Mouse (Mus musculus): Measurements from ENCODE around the gene Erg28.

The Erg28 gene

DNA sequence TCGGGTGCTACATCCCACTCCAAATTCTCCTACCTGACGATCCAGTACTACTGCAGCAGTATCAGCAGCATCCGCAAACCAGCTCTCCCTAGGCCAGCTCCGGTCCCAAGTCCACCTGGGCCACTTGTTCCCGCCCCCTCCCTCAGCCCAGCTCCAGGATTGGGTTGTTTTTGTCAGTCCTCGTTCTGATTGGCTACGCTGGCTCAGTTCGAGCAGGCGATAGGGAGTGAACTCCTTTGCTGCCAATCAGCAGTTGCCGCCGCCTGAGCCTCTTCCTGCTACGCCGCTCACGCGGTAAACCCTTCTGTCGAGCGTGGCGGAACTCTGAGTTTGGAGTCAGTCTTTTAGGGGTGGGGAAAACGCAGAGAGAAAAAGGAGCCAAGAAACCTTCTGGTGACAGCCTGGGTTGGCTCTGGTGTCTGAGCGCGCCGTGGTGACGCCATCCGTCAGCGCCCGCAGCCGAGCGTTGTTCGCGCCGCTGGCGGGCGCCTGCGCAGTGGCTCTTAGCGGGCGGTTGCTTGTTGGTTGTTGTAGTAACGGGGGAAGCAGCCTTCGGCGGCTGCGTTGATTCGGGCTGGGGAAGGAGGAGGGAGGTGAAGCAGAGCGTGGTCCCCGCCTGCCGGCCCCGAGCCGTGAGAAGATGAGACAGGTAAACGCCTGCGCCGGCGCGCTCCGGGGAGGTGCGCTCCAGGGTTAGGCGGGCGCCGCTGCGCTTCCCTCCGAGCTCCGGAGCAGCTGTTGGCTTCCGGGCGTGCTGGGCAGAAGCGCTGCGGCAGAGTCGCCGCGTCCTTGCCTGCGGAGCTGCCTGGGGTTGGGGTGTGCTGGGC is at the start of gene Erg28, which contains the start of gene Ttll5:
TSS of gene Erg28 (minus strand) at position 113 of the 827 bp plus-strand sequence.
TSS of gene Ttll5 (plus strand) at position 222 of the 827 bp plus-strand sequence.
- peak; percentile 93 to 95 for DNase-seq (ENCODE audit: low spot score in 2 of 2)

DNA sequence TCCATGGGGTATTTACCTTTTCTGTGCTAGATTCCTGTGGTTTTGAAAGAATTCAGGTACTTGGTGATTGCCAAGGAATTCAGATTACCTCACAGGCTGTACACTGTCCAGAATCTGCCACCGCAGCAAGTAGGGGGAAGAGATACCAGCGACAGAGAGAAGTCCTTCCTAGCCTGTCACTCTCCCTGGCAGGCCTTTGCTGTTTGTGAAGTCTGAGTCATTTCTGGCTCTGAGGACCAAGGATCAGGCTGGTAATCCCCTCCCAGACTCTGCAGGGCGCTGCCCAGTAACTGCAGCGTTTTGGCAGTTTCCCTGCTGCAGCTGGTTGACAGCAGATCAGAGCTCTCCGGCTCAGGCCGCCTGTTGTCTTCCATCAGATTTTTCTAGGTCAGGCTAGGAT is 45.1 kb upstream of the Erg28 start:
- DNase-seq (ENCODE audit: low spot score in 2 of 2), result peak in 1 of 2 experiments; percentile 19

- no peak for DNase-seq (ENCODE audit: low spot score in 2 of 2)
Measured at GRCm38 (mm10) chr12:85867125-85867524, 42.8 kb upstream of the Erg28 start.

GRCm38 (mm10) chr12:85866624-85867023 is 42.3 kb upstream of the Erg28 start:
- no peak for DNase-seq (ENCODE audit: low spot score in 2 of 2)

- no peak for DNase-seq (ENCODE audit: low spot score in 2 of 2)
Measured at GRCm38 (mm10) chr12:85865526-85865925, 41.2 kb upstream of the Erg28 start.

- DNase-seq (ENCODE audit: low spot score in 2 of 2), result no peak
Measured at GRCm38 (mm10) chr12:85862514-85862913, 38.2 kb upstream of the Erg28 start.

- no peak for DNase-seq (ENCODE audit: low spot score in 2 of 2)
Measured at GRCm38 (mm10) chr12:85859511-85860189, 35.3 kb upstream of the Erg28 start.

DNA sequence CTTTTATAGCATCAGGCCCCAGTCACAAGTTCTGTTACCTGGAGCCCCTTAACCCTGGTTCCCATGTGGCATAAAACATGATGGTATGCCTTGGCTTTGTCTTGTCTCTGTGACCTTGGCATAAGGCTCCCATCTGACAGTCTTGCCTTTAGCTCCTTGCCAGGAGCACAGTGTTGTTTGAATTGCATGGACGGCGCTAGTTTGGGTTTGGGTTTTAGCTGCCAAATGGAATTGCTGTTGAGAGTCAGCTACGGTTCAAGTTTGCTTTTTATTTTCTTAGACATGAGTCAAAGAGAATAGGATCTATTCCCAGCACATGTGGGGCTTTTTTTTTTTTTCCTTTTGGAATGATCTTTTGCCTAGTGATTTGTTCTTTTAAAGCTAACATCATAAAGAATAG is 34.8 kb upstream of the Erg28 start:
- DNase-seq (ENCODE audit: low spot score in 2 of 2), result no peak

GRCm38 (mm10) chr12:85857300-85857699 is 33.0 kb upstream of the Erg28 start:
- DNase-seq (ENCODE audit: low spot score in 2 of 2), result no peak

DNA sequence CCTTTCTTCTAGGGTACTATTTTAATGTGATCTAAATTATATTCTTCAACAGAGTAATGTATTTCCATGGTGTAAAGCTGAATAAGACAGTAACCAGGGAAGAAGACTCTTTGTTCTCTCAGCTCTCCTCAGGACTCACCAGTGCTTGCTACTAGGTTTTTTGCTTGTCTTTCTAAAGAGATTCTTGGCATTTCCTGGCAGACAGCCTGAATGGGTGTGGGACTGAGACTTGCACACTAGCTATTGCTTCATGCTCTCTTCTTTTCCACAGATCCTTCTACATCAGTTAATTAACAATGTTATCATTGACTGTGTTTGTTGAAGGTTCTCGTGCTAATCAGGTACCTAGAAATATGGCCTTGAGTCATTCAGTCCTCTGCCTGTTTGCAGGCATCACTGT is 29.9 kb upstream of the Erg28 start:
- no peak for DNase-seq (ENCODE audit: low spot score in 2 of 2)

GRCm38 (mm10) chr12:85853836-85854235 is 29.5 kb upstream of the Erg28 start:
- DNase-seq (ENCODE audit: low spot score in 2 of 2), result no peak

- DNase-seq (ENCODE audit: low spot score in 2 of 2), result no peak
Measured at GRCm38 (mm10) chr12:85850661-85851060, 26.3 kb upstream of the Erg28 start.

- DNase-seq (ENCODE audit: low spot score in 2 of 2), result peak in 1 of 2 experiments; percentile 23
Measured at GRCm38 (mm10) chr12:85848164-85848958, 24.0 kb upstream of the Erg28 start.

DNA sequence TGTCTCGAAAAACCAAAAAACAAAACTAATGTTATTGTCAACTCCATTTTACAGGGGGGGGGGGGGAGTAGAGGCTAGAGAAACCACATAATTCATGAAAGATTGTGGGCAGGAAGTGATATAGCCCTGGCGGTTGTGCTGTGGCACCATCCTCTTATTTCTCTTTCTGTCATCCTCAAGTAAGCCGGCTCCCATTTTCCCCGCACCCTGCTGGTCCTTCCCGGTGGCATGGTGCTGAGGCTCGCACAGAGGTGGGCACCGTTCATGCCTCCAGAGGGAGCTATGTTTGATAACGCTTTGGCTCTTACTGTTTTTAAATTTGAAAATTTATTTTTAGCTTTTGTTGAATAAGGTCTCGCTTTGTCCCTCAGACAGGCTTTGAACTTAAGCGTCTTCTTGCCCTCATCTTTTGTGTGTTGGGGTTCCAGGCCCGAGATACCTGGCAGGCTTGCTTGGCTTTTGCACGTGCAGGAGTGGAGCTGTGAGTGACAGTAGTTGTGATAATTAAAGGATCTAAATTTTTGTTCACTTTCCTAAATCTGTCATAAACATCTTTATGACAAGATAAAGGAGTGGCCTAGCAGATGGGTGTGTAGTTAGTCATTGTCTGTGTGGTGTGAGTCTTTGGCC is 15.1 kb upstream of the Erg28 start:
- no peak for DNase-seq (ENCODE audit: low spot score in 2 of 2)

DNA sequence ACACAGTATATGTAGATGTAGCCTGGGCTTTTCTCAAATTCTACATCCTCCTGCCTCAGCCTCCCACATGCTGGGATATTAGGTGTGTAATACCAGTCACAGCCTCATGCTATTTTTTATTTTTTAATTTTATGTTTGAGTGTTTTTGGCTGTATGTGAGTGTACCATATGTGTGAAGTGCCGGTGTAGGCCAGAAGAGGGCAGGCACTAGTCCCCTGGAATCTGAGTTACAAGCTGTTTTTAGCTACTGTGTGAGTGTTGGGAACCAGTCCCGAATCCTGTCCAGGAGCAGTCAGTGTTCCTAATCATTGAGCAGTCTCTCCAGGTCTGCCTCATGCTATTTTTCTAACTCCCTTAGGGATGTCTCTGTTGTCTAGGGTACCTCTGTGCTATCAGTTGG is 13.4 kb upstream of the Erg28 start:
- DNase-seq (ENCODE audit: low spot score in 2 of 2), result no peak

GRCm38 (mm10) chr12:85834543-85834942 is 10.2 kb upstream of the Erg28 start:
- DNase-seq (ENCODE audit: low spot score in 2 of 2), result no peak

- no peak for DNase-seq (ENCODE audit: low spot score in 2 of 2)
Measured at GRCm38 (mm10) chr12:85830691-85831090, 6.3 kb upstream of the Erg28 start.

DNA sequence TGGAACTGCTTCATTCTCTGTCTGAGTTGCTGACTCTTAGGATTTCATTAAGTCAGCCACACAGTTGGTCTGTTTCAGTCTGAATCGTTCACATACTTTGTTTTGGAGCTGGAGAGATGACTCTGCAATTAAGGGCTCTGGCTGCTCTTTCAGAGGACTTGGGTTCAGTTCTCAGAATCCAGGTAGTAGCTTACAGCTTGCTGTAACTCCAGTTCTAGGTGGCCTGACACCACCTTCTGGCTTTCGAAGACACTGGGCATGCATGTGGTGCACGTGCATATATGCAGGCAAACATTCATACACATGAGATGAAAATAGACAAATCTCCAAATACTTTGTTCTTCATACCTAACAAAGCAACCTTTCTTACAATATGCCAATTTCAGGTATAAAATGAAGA is 5.5 kb upstream of the Erg28 start:
- no peak for DNase-seq (ENCODE audit: low spot score in 2 of 2)

GRCm38 (mm10) chr12:85828856-85829255 is 4.5 kb upstream of the Erg28 start:
- DNase-seq (ENCODE audit: low spot score in 2 of 2), result no peak

- DNase-seq (ENCODE audit: low spot score in 2 of 2), result no peak
Measured at GRCm38 (mm10) chr12:85825822-85826221, 1.5 kb upstream of the Erg28 start.

GRCm38 (mm10) chr12:85825361-85825760 is 1.0 kb upstream of the Erg28 start:
- DNase-seq (ENCODE audit: low spot score in 2 of 2), result no peak

- no peak for DNase-seq (ENCODE audit: low spot score in 2 of 2)
Measured at GRCm38 (mm10) chr12:85822051-85822450, 2.3 kb downstream of the Erg28 start.
